Mouse (Mus musculus): ENCODE measurements around the gene H2-Ob.
A peak's percentile ranks its signal among the peaks of the same experiment; 100 is the strongest.

Gene H2-Ob

GRCm38 (mm10) chr17:34238706-34239105 lies at the start of gene H2-Ob:
TSS of gene H2-Ob (plus strand) at chr17:34238903.
- peak; percentile 79 to 86 for DNase-seq

GRCm38 (mm10) chr17:34188986-34189385 lies 49.7 kb upstream of the H2-Ob start:
- no peak for DNase-seq

GRCm38 (mm10) chr17:34192852-34193251 lies 45.9 kb upstream of the H2-Ob start:
- no peak for DNase-seq

GRCm38 (mm10) chr17:34193468-34193867 lies 45.2 kb upstream of the H2-Ob start:
- no peak for DNase-seq

GRCm38 (mm10) chr17:34194723-34195122 lies 44.0 kb upstream of the H2-Ob start:
- no peak for DNase-seq

GRCm38 (mm10) chr17:34196491-34196890 lies 42.2 kb upstream of the H2-Ob start:
- DNase-seq = peak; percentile 73 to 75

GRCm38 (mm10) chr17:34196941-34197894 lies 41.5 kb upstream of the H2-Ob start, which contains the start of gene Psmb8:
TSS of gene Psmb8 (plus strand) at chr17:34197721.
- peak; percentile 92 to 94 for DNase-seq

GRCm38 (mm10) chr17:34197904-34198520 lies 40.7 kb upstream of the H2-Ob start:
- DNase-seq = peak; percentile 88 to 89

- DNase-seq = no peak
These were observed 40.2 kb upstream of the H2-Ob start for GRCm38 (mm10) chr17:34198521-34198912.

- no peak for DNase-seq
These were observed 39.6 kb upstream of the H2-Ob start for GRCm38 (mm10) chr17:34199050-34199619.

- no peak for DNase-seq
These were observed 38.7 kb upstream of the H2-Ob start for GRCm38 (mm10) chr17:34200047-34200446.

GRCm38 (mm10) chr17:34200772-34201505 lies 37.8 kb upstream of the H2-Ob start:
- no peak for DNase-seq

- no peak for DNase-seq
These were observed 37.1 kb upstream of the H2-Ob start for GRCm38 (mm10) chr17:34201506-34202055.

GRCm38 (mm10) chr17:34202760-34203442 lies 35.8 kb upstream of the H2-Ob start:
- DNase-seq = no peak

GRCm38 (mm10) chr17:34203444-34203843 lies 35.3 kb upstream of the H2-Ob start, which contains the start of gene Tap2:
TSS of gene Tap2 (plus strand) at chr17:34203527.
- DNase-seq = peak in 1 of 2 experiments; percentile 28

- peak; percentile 93 to 95 for DNase-seq
These were observed 34.2 kb upstream of the H2-Ob start for GRCm38 (mm10) chr17:34204303-34205010.

- peak; percentile 34 to 36 for DNase-seq
These were observed 33.5 kb upstream of the H2-Ob start for GRCm38 (mm10) chr17:34205021-34205745.

- DNase-seq = peak; percentile 60
These were observed 32.9 kb upstream of the H2-Ob start for GRCm38 (mm10) chr17:34205746-34206176.

- DNase-seq = peak in 1 of 2 experiments; percentile 0
These were observed 32.0 kb upstream of the H2-Ob start for GRCm38 (mm10) chr17:34206731-34207130.

GRCm38 (mm10) chr17:34207456-34207855 lies 31.2 kb upstream of the H2-Ob start:
- peak; percentile 20 to 21 for DNase-seq
